Mouse (Mus musculus): ENCODE results near the gene Srp9.

DNA sequence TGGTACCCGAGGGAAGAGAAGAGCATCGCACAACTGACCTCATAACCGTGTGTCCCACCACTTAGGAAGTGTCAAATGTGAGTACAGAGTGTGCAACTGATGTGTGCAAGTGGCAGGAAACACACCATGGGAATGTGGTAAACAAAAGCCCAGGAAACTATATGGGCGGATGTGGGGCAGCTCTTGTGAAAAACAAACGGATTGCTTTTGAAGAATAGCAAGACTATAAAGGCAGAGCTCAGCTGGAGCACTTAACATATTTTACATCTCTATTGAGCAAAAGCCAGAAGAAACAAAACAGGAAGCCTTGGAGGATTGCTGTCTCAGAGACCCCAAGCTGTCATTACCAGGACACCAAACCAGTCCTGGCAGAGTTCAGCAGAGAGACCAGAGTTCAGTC lies 38.4 kb downstream of the Srp9 start:
- no peak for TF ChIP-seq CTCF (IDR thresholded peaks at IDR 0.05; ENCODE audit: low read depth, low read length)
- TF ChIP-seq TAL1 (conservative IDR thresholded peaks at IDR 0.05; ENCODE audit: low read depth, low read length): no peak

Data from G1E (cell line).